Mouse (Mus musculus) R1 (cell line): ENCODE results near the gene Padi2.
A peak's percentile ranks its signal among the peaks of the same experiment; 100 is the strongest.

Experiments used
- DNase-seq: peaks from one replicate; pipeline ENCODE4 v3.0.0-alpha.2; 2018; ENCODE audit warnings: low read depth, low spot score

Gene Padi2

GRCm38 (mm10) chr4:140986024-140986710 is 80.0 kb downstream of the Padi2 start:
- DNase-seq, result no peak

GRCm38 (mm10) chr4:140986711-140987395 is 80.7 kb downstream of the Padi2 start, which contains the start of gene Atp13a2:
Atp13a2 (plus strand) TSS chr4:140986873.
- peak; percentile 85 for DNase-seq

- DNase-seq, result no peak
These were observed 81.3 kb downstream of the Padi2 start for GRCm38 (mm10) chr4:140987476-140987875.

- DNase-seq, result no peak
These were observed 82.7 kb downstream of the Padi2 start for GRCm38 (mm10) chr4:140988706-140989290.

- no peak for DNase-seq
These were observed 83.3 kb downstream of the Padi2 start for GRCm38 (mm10) chr4:140989447-140989846.

- no peak for DNase-seq
These were observed 86.1 kb downstream of the Padi2 start for GRCm38 (mm10) chr4:140992215-140992614.

GRCm38 (mm10) chr4:140993846-140994245 is 87.7 kb downstream of the Padi2 start:
- no peak for DNase-seq

GRCm38 (mm10) chr4:140995811-140996210 is 89.7 kb downstream of the Padi2 start:
- DNase-seq, result no peak

- no peak for DNase-seq
These were observed 90.7 kb downstream of the Padi2 start for GRCm38 (mm10) chr4:140996812-140997211.
